Mouse (Mus musculus) CH12.LX (cell line): ENCODE data around the gene Anks3.

Experiments used
- CTCF ChIP-seq, 2 experiments: IDR thresholded peaks in 1 of 2; conservative IDR thresholded peaks in 1 of 2; 2 replicates each; pipeline ENCODE4 v1.5.1; 2011 to 2012; ENCODE audit warnings: low read depth in 2 of 2, low read length in 2 of 2, improper control_type of control experiment in 1 of 2, inconsistent platforms in 1 of 2, mild to moderate bottlenecking in 1 of 2, moderate library complexity in 1 of 2
- POLR2A ChIP-seq: IDR thresholded peaks from 2 replicates; pipeline ENCODE4 v1.6.1; 2011; ENCODE audit warnings: low read depth, mild to moderate bottlenecking, improper control_type of control experiment, low read length
- RAD21 ChIP-seq: IDR thresholded peaks from 2 replicates; pipeline ENCODE4 v1.6.1; 2011; ENCODE audit warnings: low read depth, mild to moderate bottlenecking, low read length, improper control_type of control experiment, moderate library complexity

- TF ChIP-seq RAD21 = no peak
- no peak for TF ChIP-seq CTCF (conservative IDR thresholded peaks at IDR 0.05 in 1 of 2, IDR thresholded peaks at IDR 0.05 in 1 of 2; ENCODE audit: low read depth in 2 of 2, low read length in 2 of 2)
- TF ChIP-seq POLR2A = no peak
Observed at GRCm38 (mm10) chr16:5007067-5007466, 43.1 kb upstream of the Anks3 start, which contains the start of gene Smim22.
